Mouse (Mus musculus) kidney, adult 2 months (tissue): ENCODE results near the gene Lzts3. TPM values are rescaled to one million over a fixed set of nuclear protein-coding genes. Genes with fewer than 3 reads are reported as not detected.

ENCODE experiments used
- DNase-seq: peaks from one replicate; pipeline ENCODE4 v3.0.0; 2021
- H3K27ac ChIP-seq: fragments of 200-500 bp; 2 replicates; pipeline ENCODE4 v1.5.1; 2012; ENCODE audit warnings: low read depth, low read length, control low read depth, inconsistent platforms; ENCODE audit not compliant: insufficient read depth
- H3K27me3 ChIP-seq: fragments of 200-500 bp; replicated peaks from 2 replicates; pipeline ENCODE4 v1.6.1; 2012; ENCODE audit warnings: mild to moderate bottlenecking, moderate library complexity, low read length, inconsistent platforms; ENCODE audit not compliant: control insufficient read depth, insufficient read depth
- H3K36me3 ChIP-seq: fragments of 200-500 bp; 2 replicates; pipeline ENCODE4 v1.6.1; 2012; ENCODE audit warnings: mild to moderate bottlenecking, moderate library complexity, low read length, inconsistent platforms; ENCODE audit not compliant: control insufficient read depth, insufficient read depth
- H3K4me1 ChIP-seq: fragments of 200-500 bp; 2 replicates; pipeline ENCODE4 v1.6.1; 2011; ENCODE audit warnings: low read length; ENCODE audit not compliant: control insufficient read depth, insufficient read depth
- H3K4me3 ChIP-seq: fragments of 200-500 bp; 2 replicates; pipeline ENCODE4 v1.5.1; 2011; ENCODE audit warnings: mild to moderate bottlenecking, low read depth, low read length, control low read depth; ENCODE audit not compliant: insufficient read depth
- CTCF ChIP-seq: fragments of 200-500 bp; conservative IDR thresholded peaks from 2 replicates; pipeline ENCODE4 v1.5.1; 2011; ENCODE audit warnings: low read depth, mild to moderate bottlenecking, control low read depth, low read length, moderate library complexity, mixed read lengths; ENCODE audit not compliant: insufficient read depth, insufficient read length
- POLR2A ChIP-seq: fragments of 200-500 bp; IDR thresholded peaks from one replicate; pipeline ENCODE4 v1.6.1; 2011; ENCODE audit warnings: low read depth, low read length, control low read depth
- WGBS: fragments of 180-500 bp; shearing (Covaris S2); methylation state at CpG from one replicate; pipeline ENCODE4 v1.1.7; 2018; 5-methylcytosine and 5-hydroxymethylcytosine counted together
- polyA plus RNA-seq: library from polyadenylated mRNA; depleted of rRNA; stranded (reverse); fragments of >200 nt; gene quantifications from 2 replicates; pipeline ENCODE4 v1.2.3, GENCODE M21; 2012

The Lzts3 gene
- polyA plus RNA-seq, 1 experiment: 169 TPM

GRCm38 (mm10) chr2:130638101-130638611 is 4.4 kb downstream of the Lzts3 start:
- 21% methylated on average over 16 of the region's 16 CpGs for WGBS
- Histone ChIP-seq H3K27ac (peak overlapping the region; percentile 94), H3K27me3 (no peaks in the 10 kb centered on the region), H3K4me3 (peak overlapping the region; percentile 72), H3K4me1 (peaks cover 49% of the 10 kb centered on the region), H3K36me3 (0 out of 2 replicates have a peak, but pooled peaks cover 2% of the 10 kb centered on the region)
- DNase-seq: peak; percentile 97
- no peak for TF ChIP-seq POLR2A

GRCm38 (mm10) chr2:130635847-130636246 is 6.8 kb downstream of the Lzts3 start:
- peaks cover 46% of the 10 kb centered on the region for H3K4me1 ChIP-seq
- TF ChIP-seq CTCF (no peak), POLR2A (no peak)
- peak overlapping the region; percentile 23; the same call in 1 of the 2 replicates for H3K4me3 ChIP-seq
- 0 out of 2 replicates have a peak overlapping the region, but pooled peaks have one; percentile 21 for H3K27ac ChIP-seq
- WGBS: 47% methylated on average over 21 of the region's 21 CpGs
- DNase-seq: no peak
- H3K27me3 ChIP-seq: no peaks in the 10 kb centered on the region
- 0 out of 2 replicates have a peak, but pooled peaks cover 2% of the 10 kb centered on the region for H3K36me3 ChIP-seq

- no peak for DNase-seq
- 21% methylated on average over 38 of the region's 38 CpGs for WGBS
- no peak for TF ChIP-seq POLR2A
- TF ChIP-seq CTCF: no peak
- H3K4me1 ChIP-seq: peaks cover 39% of the 10 kb centered on the region
- 0 out of 2 replicates have a peak, but pooled peaks cover 2% of the 10 kb centered on the region for H3K36me3 ChIP-seq
- peak overlapping the region; percentile 10; the same call in 1 of the 2 replicates for H3K4me3 ChIP-seq
- peak overlapping the region; percentile 6; the same call in 1 of the 2 replicates for H3K27ac ChIP-seq
- no peaks in the 10 kb centered on the region for H3K27me3 ChIP-seq
Observed at GRCm38 (mm10) chr2:130634739-130635411, 7.7 kb downstream of the Lzts3 start.

- Histone ChIP-seq H3K36me3 (0 out of 2 replicates have a peak, but pooled peaks cover 2% of the 10 kb centered on the region), H3K27ac (peak overlapping the region; percentile 6; the same call in 1 of the 2 replicates), H3K4me1 (peaks cover 33% of the 10 kb centered on the region), H3K4me3 (no peak overlapping the region), H3K27me3 (no peaks in the 10 kb centered on the region)
- WGBS: 39% methylated on average over 14 of the region's 14 CpGs
- no peak for DNase-seq
- no peak for TF ChIP-seq POLR2A
- TF ChIP-seq CTCF: no peak
Observed at GRCm38 (mm10) chr2:130634006-130634738, 8.4 kb downstream of the Lzts3 start.

GRCm38 (mm10) chr2:130632887-130633675 is 9.5 kb downstream of the Lzts3 start:
- WGBS: 42% methylated on average over 5 of the region's 5 CpGs
- H3K27me3 ChIP-seq: no peaks in the 10 kb centered on the region

GRCm38 (mm10) chr2:130632416-130632815 is 10.2 kb downstream of the Lzts3 start:
- 42% methylated on average over 1 of the region's 1 CpGs for WGBS
- H3K27ac ChIP-seq: no peak overlapping the region
- TF ChIP-seq POLR2A (no peak), CTCF (no peak)
- peaks cover 2% of the 10 kb centered on the region; the same call in 1 of the 2 replicates for H3K36me3 ChIP-seq
- DNase-seq: peak; percentile 86
- peaks cover 31% of the 10 kb centered on the region for H3K4me1 ChIP-seq
- H3K27me3 ChIP-seq: no peaks in the 10 kb centered on the region
- H3K4me3 ChIP-seq: no peak overlapping the region

More at GRCm38 (mm10) chr2:130632887-130633675, 9.5 kb downstream of the Lzts3 start:
- Histone ChIP-seq H3K4me3 (no peak overlapping the region), H3K27ac (no peak overlapping the region), H3K4me1 (peaks cover 31% of the 10 kb centered on the region), H3K36me3 (peaks cover 2% of the 10 kb centered on the region; the same call in 1 of the 2 replicates)
- TF ChIP-seq CTCF (no peak), POLR2A (no peak)
- peak; percentile 55 for DNase-seq
